Mouse (Mus musculus): ENCODE measurements around the gene Lmntd1. TPM values are rescaled to one million over a fixed set of nuclear protein-coding genes. Genes with fewer than 3 reads are reported as not detected.

Lmntd1 gene
- total and polyA plus RNA-seq, 3 experiments, result 0.21 to 1.2 (median 0.75) TPM

DNA sequence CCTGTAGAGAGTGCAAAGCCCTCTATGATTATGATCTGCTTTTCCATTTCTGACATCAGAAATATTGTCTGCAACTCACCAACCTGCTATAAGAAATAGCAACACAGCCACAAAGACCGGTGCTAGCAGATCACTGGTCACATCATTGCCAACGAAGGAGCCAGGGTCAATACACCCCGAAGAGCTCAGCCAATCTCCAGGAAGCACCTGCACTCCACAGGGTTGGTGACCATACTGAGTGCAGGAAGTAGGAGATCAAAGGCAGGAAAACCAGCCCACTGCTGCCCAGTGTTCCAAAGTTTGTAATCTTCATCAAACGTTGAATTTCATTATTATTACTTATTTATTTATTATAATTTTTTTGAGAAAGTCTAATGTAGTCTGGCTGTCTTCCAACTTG lies 9.5 kb downstream of the Lmntd1 start:
- DNase-seq, result no peak

GRCm38 (mm10) chr6:145604126-145604525 lies 10.0 kb downstream of the Lmntd1 start:
- no peak for DNase-seq

GRCm38 (mm10) chr6:145598794-145599555 lies 15.1 kb downstream of the Lmntd1 start:
- peak; percentile 67 for DNase-seq

GRCm38 (mm10) chr6:145595905-145596304 lies 18.2 kb downstream of the Lmntd1 start:
- no peak for DNase-seq

- DNase-seq, result peak; percentile 70
Observed at GRCm38 (mm10) chr6:145593991-145594390, 20.1 kb downstream of the Lmntd1 start.

DNA sequence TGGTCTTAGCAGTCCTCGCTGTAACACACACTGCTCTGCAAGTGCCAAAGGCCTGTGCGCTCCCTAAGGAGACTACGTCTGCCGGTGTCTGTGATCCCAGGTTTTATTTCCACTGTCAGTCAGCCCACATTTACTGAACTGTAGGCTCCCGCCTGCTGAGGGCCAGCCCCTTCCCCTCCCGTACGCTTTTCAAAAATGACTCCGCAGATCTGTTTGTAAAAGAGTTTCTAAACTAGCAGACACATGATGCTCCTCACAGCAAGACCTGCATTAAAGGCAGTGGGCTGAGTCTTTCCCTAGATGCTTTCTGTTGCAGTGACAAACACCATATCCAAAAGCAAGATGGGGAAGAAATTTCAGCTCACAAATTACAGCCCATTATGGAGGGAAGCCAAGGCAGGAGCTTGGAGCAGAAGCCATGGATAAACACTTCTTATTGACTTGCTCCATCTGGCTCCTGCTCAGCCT lies 21.6 kb downstream of the Lmntd1 start:
- DNase-seq, result no peak

- no peak for DNase-seq
Observed at GRCm38 (mm10) chr6:145592036-145592435, 22.1 kb downstream of the Lmntd1 start.

DNA sequence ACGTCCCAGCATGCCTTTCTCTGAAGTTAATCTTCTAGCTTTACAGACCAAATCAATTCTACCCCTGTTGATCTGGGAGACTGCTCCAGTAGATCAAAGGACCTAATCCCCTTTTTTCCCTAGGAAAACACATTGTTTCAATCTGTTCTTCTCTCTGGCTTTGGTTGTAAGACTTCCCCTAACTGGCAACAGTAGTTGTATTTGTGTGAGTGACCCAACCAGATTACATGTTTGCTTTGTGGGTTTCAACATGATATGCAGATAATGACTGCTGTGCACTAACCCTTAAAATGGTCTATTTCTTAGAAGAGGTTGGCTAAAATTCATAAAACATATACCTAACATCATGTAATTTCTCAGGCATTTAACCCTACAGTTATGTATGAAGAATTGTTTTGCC lies 22.5 kb downstream of the Lmntd1 start:
- no peak for DNase-seq

DNA sequence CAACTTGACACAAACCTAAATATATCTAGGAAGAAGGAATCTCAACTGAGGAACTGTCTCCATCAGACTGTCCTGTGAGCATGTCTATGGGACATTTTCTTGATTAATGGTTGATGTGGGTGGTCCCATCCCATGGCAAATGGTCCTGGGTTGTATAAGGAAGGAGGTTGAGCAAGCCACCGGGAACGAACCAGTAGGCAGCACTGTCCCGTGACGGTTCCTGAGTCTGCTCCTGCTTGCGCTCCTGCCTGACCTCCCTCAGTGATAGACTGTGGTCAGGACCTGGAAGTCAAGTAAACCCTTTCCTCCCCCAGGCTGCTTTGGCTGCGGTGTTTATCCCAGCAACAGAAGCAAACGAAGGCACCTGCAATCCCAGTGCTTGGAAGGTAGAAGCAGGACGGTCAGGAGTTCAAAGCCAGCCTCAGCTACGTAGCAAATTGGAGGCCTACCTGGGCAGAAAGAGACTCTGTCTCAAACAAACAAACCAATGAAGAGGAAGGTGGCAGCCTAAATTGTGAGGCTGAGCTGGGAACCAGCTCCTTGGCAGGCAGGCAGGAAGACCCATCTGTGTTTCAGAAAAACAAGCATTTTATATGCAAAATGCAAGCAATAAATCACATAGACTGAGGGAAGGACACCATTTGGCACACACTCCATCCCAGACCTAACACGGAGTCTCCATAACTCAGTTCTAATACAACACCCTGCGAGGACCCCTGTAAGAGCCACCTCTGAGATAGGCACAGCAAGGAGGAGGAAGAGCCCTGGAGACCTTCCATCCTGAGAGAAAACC lies 23.4 kb downstream of the Lmntd1 start:
- no peak for DNase-seq

DNA sequence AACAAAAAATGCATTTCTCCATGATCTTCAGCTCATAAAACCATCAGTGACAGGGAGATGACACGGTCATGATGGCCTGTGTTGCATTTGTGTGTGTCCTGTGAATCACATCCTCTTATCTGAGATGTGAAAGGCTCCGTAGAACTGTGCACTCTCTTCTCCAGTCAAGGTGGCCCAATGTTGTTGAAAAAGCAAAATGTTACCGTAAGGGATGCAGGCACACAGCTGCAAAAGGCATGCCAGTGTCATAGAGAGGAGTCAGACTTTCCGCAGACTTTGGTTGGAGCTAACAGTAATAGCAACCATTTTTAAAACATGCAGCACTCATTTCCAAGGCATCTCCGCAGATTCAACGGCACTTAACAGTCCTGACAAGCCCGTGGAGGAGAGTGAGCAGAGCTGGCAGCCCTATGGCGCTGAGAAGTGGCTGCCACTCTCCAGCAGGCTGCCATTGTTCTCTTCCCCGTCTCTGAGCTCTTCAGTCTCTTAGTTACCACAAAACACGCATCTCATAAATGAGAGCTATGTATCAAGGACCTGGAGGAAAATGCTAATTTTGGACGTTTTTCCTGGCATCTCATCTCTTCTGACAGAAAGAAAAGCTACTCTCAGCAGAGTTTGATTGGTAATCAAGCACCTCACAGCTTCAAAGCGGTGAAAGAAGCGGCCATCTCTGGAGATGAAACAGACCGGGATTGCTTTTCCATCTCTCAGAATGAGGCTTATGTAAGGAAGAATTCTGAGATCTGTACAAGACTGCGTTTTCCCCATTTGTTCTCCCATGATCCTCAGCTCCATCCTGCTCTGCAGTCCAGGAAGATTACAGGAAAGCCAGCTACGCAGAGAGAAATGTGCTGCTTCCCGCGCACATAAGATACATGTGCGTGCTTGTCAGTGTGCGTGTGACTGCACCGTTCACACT lies 28.8 kb downstream of the Lmntd1 start:
- no peak for DNase-seq

- DNase-seq, result no peak
Observed at GRCm38 (mm10) chr6:145581366-145582170, 32.6 kb downstream of the Lmntd1 start.

DNA sequence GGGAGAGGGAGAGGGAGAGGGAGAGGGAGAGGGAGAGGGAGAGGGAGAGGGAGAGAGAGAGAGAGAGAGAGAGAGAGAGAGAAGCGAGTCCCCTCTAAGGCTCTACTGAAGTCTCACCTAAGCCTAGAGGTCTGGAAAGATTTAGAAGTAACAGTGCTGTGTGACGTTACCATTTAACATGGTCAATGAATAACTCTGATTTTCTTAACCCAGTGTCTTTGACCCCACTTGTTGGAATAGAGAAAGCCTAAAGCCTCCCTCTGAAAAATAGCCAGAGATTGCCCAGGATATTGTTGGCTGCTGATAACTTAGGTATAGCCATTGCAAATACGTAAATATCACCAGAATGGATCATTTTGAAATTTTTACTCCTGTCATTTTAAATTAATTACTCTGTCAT lies 34.4 kb downstream of the Lmntd1 start:
- no peak for DNase-seq

DNA sequence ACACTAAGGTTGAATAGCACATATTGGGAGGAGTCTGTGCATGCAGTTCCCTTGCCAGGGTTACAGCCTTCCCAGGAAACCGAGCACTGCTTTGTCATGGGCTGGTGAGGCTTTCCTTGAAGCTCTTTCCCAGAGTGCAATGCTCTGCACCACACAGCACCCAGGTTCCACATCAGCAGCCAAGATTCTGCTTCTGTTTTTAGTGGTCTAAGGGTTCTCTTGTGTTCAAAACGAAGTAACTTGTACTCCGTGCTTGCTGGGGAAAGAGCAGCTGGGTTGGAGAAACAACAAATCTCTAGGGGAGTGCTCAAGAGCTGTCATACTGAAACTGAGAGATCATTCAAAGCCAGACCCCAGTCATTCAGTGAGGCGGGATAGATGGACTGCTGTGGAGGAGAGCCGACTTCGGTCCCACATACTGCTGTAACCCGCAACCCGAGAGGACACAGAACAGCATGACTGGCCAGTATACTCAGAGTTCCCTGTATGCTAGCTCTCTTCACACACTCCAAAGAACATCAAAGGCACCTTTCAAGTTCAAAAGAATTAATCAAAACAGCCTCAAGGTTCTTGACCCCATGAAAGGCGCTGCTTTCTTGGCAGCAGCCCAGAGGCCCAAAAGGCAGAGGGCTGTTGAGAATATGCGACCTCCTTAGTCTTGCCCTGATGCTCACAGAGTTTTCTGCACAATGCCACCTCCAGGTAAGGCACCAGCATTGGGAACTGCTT lies 35.5 kb downstream of the Lmntd1 start:
- peak; percentile 64 for DNase-seq

DNA sequence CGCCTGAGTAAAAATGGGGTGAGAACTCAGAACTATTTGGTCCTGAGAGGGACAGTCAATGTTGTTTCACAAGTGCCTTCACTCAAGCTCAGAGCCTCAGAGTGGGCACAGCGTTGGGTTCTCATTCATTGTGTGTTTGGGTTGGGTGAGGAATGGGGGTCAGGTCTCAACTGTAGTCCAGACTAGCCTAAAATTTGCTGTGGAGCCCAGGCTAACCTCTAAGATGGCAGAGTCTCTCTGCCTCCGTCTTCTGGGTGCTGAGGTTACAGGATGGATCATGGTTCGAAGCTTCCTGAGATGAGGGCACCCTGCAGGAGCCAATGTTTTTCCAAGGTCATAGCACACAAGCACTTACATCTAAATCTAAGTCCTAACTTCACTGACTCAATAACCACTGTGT lies 37.4 kb downstream of the Lmntd1 start:
- no peak for DNase-seq

GRCm38 (mm10) chr6:145573250-145574013 lies 40.7 kb downstream of the Lmntd1 start:
- no peak for DNase-seq

- no peak for DNase-seq
Observed at GRCm38 (mm10) chr6:145568701-145569100, 45.4 kb downstream of the Lmntd1 start.

DNA sequence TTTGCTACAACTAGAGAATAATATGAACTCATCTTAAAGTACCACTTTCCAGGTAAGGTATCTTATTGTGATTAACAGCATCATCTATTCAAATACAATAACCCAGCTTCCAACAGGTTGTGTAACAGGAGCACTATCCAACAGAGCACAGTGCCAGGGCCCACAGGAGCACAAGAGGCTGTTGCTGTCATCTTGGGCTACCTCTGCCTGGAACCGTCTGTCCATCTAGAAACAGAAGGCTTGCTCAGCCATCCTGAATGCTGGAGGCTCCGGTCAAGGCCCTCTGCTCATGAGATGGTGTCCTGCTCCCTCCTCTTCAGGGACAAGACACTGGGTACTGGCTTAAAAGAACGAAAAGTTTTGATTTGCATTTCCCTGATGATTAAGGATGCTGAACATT lies 46.3 kb downstream of the Lmntd1 start:
- DNase-seq, result no peak

DNA sequence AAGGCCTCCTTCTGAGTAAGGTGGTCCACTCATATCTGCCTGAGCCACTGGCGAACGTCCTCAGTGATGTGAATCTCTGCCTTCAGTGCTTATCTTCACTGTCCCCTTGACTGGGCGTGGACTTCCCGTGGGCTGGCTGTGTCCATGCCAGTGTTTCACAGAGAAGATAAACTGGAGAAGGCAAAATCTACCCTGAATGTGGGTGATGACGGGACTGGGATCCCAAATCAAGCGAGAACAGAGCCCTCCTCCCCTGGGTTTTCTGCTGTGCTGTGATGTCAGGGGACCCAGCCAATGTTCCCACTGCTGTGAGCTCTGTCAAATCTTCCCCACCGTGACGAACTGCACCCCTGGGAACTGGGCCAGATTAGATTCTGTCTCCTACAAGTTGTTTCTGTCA lies 46.8 kb downstream of the Lmntd1 start:
- no peak for DNase-seq

DNA sequence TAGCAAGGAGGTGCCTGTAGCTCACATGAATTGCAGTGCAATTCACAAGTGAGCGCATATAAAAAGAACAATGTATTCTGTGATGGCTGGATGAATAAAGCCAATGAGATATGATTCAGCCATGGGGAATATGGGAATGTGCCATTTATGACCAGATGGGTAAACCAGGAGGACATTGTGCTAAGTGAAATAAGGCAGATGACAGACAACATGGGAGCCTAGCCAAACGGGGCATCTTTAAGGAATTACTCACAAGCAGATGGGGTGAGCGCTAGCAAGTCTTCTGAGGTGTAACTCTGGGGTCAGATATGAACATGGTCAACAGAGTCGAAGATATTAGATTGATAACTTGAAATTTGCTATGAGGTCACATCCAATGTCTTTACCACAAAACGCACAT lies 48.5 kb downstream of the Lmntd1 start:
- no peak for DNase-seq

- DNase-seq, result no peak
Observed at GRCm38 (mm10) chr6:145564671-145565070, 49.4 kb downstream of the Lmntd1 start.
